In the genomic region with DNA sequence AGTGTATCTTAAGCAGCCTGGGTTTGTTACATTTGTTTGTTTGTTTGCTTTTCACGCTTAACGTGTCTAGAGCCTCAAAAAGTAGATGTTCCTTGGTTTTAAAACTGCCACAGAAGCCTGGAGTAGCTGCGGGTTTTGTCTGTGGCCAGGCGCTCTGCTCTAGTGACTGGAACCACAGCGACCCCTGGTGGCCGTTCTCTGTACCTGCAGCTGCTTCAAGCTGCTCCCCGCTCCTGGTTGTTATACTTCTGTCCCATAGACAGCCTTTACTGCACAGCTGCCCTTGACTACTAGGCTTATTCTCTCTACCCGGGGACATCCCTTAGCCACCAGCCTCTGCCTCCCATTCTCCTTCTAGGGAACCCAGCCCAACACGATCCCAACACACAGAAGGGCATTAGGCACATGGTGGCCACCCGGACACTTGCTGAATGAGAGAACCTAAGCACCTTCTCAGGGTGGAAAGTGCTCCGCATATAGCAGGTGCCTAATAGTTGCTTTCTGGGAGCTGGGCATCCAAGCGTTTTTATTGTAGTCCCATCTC, we compare ENCODE assay signal across 7 mouse cellular contexts.
A peak's percentile ranks its signal among the peaks of the same experiment; 100 is the strongest.
DNase-seq lines count a peak whose midpoint lies in the region.

No protein-coding gene starts in this region.

- intact Hi-C loops in gastrocnemius, postnatal 36 days (cut with DNase I) = loop anchor here (2.0 to 5.0 kb wide), 3 partner anchors 97 to 360 kb away; no protein-coding TSS in a partner anchor

- peak; percentile 88 for DNase-seq in CD4-positive, CD25-positive, alpha-beta regulatory T cell, adult 2 months (ENCODE audit: low read depth, low spot score)
- peak; percentile 59 for DNase-seq in MEL-GATA-1-ER (ENCODE audit: extremely low read depth, low read depth)
- DNase-seq in cerebellum, postnatal 10 days = peak; percentile 86 to 87
- DNase-seq in gastrocnemius, postnatal 36 days = peak; percentile 46 to 54
- DNase-seq in kidney, postnatal 4 days = peak; percentile 82 to 86
- peak; percentile 65 for DNase-seq in lung, postnatal 25 days (ENCODE audit: low spot score)
- DNase-seq in right cerebral cortex, postnatal 4 days = peak; percentile 81

Comparison
In these comparisons a context has a peak if more than half of its experiments do, and no peak if none do; other contexts are left out.
1. Peak in every context shown above with its lines: DNase-seq.